Mouse (Mus musculus) heart, embryonic 13.5 days (tissue): ENCODE measurements around the gene Rab15. TPM values are rescaled to one million over a fixed set of nuclear protein-coding genes. Genes with fewer than 3 reads are reported as not detected.

Source experiments
- ATAC-seq: fragments of 200-750 bp; cut with Nextera tagmentation; 2 replicates; pipeline ENCODE4 v1.8.0; 2017; ENCODE audit warnings: moderate TSS enrichment; ENCODE audit not compliant: insufficient number of reproducible peaks, low FRiP score, low TSS enrichment; ENCODE audit errors: extremely low read depth
- H3K27ac ChIP-seq: fragments of 300-500 bp; sonication (generic); replicated peaks from 2 replicates; pipeline ENCODE4 v1.5.1; 2015; ENCODE audit warnings: moderate library complexity, mild to moderate bottlenecking, inconsistent platforms
- H3K27me3 ChIP-seq: fragments of 300-500 bp; sonication (generic); replicated peaks from 2 replicates; pipeline ENCODE4 v1.6.1; 2015; ENCODE audit warnings: mild to moderate bottlenecking, inconsistent platforms
- H3K36me3 ChIP-seq: fragments of 300-500 bp; sonication (generic); 2 replicates; pipeline ENCODE4 v1.6.1; 2015; ENCODE audit warnings: mild to moderate bottlenecking, inconsistent platforms
- H3K4me1 ChIP-seq: fragments of 300-500 bp; sonication (generic); 2 replicates; pipeline ENCODE4 v1.6.1; 2015; ENCODE audit warnings: inconsistent platforms
- H3K4me2 ChIP-seq: fragments of 300-500 bp; sonication (generic); 2 replicates; pipeline ENCODE4 v1.6.1; 2015; ENCODE audit warnings: inconsistent platforms, mild to moderate bottlenecking, moderate library complexity
- H3K4me3 ChIP-seq: fragments of 300-500 bp; sonication (generic); 2 replicates; pipeline ENCODE4 v1.5.1; 2015; ENCODE audit warnings: moderate library complexity, mild to moderate bottlenecking, inconsistent platforms
- H3K9ac ChIP-seq: fragments of 300-500 bp; sonication (generic); 2 replicates; pipeline ENCODE4 v1.6.1; 2015; ENCODE audit warnings: inconsistent platforms, mild to moderate bottlenecking, moderate library complexity
- H3K9me3 ChIP-seq: fragments of 300-500 bp; sonication (generic); 2 replicates; pipeline ENCODE4 v1.6.1; 2016; ENCODE audit warnings: inconsistent platforms
- WGBS: fragments of 180-500 bp; shearing (Covaris S2); methylation state at CpG from one replicate; pipeline ENCODE4 v1.1.7; 2015; ENCODE audit warnings: mixed read lengths; 5-methylcytosine and 5-hydroxymethylcytosine counted together
- polyA plus RNA-seq: library from polyadenylated mRNA; unstranded; fragments of >200 nt; fragmentation: Nextera tagmentation; extraction: Ambion mirVana; gene quantifications from 2 replicates; pipeline ENCODE4 v1.2.1, GENCODE M21; 2015

Rab15 gene
- polyA plus RNA-seq, 1 experiment from 2014 or later: 4.1 TPM

DNA sequence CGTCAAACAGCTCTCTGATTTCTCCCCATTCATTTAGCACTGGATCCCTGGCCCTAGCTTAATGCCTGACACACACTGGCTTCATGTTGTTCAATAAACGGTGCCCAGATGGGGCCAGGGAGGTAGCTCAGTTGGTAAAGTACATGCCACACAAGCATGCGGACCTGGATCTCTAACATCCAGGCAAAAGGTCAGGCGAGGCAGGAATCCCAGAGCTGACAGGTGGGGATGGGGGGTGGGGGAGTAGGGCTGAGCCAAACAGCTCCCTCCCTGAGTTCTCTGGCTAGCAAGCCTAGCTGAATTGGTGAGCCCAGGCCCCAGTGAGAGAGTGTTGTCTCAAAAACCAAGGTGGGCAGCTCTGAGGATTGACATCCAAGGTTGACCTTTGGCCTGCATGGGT, 5.5 kb downstream of the Rab15 start:
- no peaks in the 10 kb centered on the region for H3K36me3 ChIP-seq
- H3K9me3 ChIP-seq: no peaks in the 10 kb centered on the region
- ATAC-seq: no peak
- peaks cover 41% of the 10 kb centered on the region for H3K27me3 ChIP-seq
- H3K9ac ChIP-seq: no peak overlapping the region
- H3K4me1 ChIP-seq: peaks cover 18% of the 10 kb centered on the region
- H3K4me2 ChIP-seq: no peak overlapping the region
- 56% methylated on average over 4 of the region's 4 CpGs for WGBS
- no peak overlapping the region for H3K27ac ChIP-seq
- no peak overlapping the region for H3K4me3 ChIP-seq

DNA sequence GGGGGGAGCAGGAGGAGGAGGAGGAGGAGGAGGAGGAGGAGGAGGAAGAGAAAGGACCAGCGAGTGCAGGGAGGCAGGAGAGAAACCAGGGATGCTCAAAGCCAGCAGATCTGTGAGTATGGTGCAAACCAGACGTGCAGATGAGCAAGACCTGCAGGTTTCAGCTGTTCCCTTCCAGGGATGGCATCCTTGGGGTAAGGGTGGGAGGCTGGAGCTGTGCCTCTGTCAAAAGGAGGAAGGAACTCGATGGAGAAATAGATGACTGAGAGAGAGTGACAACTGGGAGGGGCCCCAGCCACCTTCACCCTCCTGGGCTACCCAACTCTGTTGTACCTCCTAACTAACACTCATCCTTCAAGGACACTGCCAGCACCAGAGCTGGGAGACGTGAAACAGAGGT, 6.0 kb downstream of the Rab15 start:
- no peak overlapping the region for H3K4me3 ChIP-seq
- peaks cover 37% of the 10 kb centered on the region for H3K27me3 ChIP-seq
- 48% methylated on average over 4 of the region's 4 CpGs for WGBS
- peaks cover 15% of the 10 kb centered on the region for H3K4me1 ChIP-seq
- H3K4me2 ChIP-seq: no peak overlapping the region
- H3K9ac ChIP-seq: no peak overlapping the region
- no peaks in the 10 kb centered on the region for H3K36me3 ChIP-seq
- no peak for ATAC-seq
- H3K27ac ChIP-seq: no peak overlapping the region
- H3K9me3 ChIP-seq: no peaks in the 10 kb centered on the region

DNA sequence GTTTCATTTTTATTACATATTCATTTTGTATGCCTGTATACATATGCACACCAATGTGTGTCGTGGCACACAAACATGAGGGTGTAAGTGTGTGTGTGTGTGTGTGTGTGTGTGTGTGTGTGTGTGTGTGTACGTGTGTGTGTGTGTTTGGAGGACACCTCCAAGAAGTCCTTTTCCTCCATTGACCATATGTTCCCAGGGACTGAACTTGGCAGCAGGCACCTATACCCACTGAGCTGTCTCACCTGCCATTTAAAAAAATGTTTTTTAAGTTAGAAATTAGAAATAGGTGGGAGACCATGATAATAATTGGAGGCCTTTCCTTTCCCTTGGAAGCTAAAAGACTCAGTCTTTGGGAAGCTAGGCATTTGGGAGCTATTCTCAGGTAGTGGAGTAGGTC, 8.6 kb downstream of the Rab15 start:
- 70% methylated on average over 2 of the region's 2 CpGs for WGBS
- Histone ChIP-seq H3K4me1 (peaks cover 8% of the 10 kb centered on the region), H3K27me3 (peaks cover 12% of the 10 kb centered on the region), H3K27ac (no peak overlapping the region), H3K9me3 (no peaks in the 10 kb centered on the region), H3K4me2 (no peak overlapping the region), H3K36me3 (no peaks in the 10 kb centered on the region), H3K9ac (no peak overlapping the region), H3K4me3 (no peak overlapping the region)
- ATAC-seq: no peak

DNA sequence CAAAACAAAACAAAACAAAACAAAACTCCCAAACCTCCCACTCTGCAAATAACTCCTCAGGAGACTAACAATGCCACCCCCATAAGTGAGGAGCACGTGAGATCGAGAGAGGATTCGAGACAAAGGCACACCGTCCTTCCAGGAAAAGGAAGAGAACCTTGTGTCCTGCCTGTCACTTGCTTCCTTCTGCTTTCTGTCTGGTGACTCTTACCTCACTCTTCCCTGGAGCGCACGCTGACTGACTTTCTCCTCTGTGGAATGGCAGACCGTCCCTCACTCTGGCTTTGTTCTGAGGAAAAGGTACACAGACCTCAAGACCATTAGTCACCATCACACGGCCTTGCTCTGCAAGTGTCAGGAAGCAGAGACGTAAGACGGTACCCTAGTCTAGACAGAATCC, 9.2 kb downstream of the Rab15 start:
- WGBS: 47% methylated on average over 10 of the region's 10 CpGs
- Histone ChIP-seq H3K4me3 (no peak overlapping the region), H3K27me3 (peaks cover 7% of the 10 kb centered on the region; the same call in 1 of the 2 replicates), H3K9me3 (no peaks in the 10 kb centered on the region), H3K4me1 (peaks cover 8% of the 10 kb centered on the region), H3K36me3 (no peaks in the 10 kb centered on the region), H3K4me2 (no peak overlapping the region), H3K9ac (no peak overlapping the region), H3K27ac (no peak overlapping the region)
- ATAC-seq: no peak

DNA sequence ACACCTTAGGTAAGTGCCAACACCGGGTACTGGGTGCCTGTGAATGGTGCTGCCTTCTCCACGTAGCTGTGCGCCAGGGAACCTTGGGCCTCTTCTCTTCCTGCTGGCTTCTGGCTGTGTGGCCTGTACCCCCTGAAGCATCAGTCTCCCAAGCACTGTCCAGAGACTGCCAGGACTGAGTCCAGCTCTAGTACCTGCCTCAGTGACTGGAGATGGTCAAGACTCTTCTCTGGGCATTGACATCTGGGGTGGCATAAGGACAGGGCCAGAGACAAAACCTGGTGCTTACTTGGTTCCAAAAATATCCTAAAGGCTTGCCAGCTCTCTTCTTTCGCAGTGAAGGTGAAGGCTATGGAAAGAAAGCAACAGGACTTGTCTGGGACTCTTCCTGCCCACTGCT, 11.7 kb downstream of the Rab15 start:
- no peak for ATAC-seq
- Histone ChIP-seq H3K9ac (no peak overlapping the region), H3K4me1 (no peaks in the 10 kb centered on the region), H3K4me2 (no peak overlapping the region), H3K27ac (no peak overlapping the region), H3K9me3 (no peaks in the 10 kb centered on the region), H3K27me3 (peaks cover 4% of the 10 kb centered on the region; the same call in 1 of the 2 replicates), H3K4me3 (no peak overlapping the region), H3K36me3 (no peaks in the 10 kb centered on the region)
- 79% methylated on average over 4 of the region's 4 CpGs for WGBS

DNA sequence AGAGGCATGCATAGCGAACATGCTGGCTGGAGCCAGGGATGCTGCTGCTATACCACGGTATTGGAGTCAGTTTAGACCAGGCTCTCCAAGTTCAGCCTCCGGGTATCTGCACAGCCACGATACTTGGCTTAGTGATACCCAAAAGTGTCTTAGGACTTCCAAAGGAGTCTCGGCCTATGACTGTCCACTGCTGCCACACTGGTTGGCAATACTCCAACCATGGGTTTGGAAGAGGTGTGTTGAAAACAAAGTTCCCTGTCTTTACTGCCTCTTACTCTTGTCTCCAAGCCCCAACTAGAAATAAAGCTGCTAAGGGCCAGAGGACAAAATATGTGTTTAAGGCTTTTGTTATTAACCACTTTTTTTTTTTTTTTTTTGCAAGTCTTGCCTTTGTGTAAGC, 12.2 kb downstream of the Rab15 start:
- no peaks in the 10 kb centered on the region for H3K4me1 ChIP-seq
- no peaks in the 10 kb centered on the region for H3K9me3 ChIP-seq
- no peak overlapping the region for H3K4me3 ChIP-seq
- no peak overlapping the region for H3K27ac ChIP-seq
- no peak for ATAC-seq
- H3K36me3 ChIP-seq: no peaks in the 10 kb centered on the region
- peaks cover 5% of the 10 kb centered on the region; the same call in 1 of the 2 replicates for H3K27me3 ChIP-seq
- 82% methylated on average over 5 of the region's 5 CpGs for WGBS
- no peak overlapping the region for H3K9ac ChIP-seq
- H3K4me2 ChIP-seq: no peak overlapping the region

DNA sequence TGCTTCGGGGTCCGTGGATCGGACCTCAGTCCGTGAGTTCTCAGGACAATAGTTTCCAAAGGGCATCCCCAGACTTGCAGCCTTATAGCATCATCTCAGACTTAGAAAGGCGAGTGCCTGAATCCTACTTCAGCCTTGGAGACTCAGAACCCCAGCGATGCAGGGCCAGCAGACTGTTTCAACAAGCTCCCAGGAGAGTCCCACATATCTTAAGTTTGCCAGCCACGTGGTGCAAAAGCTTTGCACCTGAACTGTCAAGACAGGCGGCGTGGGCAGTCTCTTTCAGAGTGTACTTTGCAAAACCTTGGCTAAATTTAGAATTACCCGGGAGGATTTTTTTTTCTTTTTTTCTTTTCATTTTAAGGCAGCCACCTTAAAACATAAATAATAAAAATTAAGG, 14.9 kb downstream of the Rab15 start:
- H3K4me2 ChIP-seq: no peak overlapping the region
- peaks cover 10% of the 10 kb centered on the region for H3K27me3 ChIP-seq
- no peak overlapping the region for H3K27ac ChIP-seq
- no peak for ATAC-seq
- H3K4me1 ChIP-seq: peaks cover 10% of the 10 kb centered on the region; the same call in 1 of the 2 replicates
- no peaks in the 10 kb centered on the region for H3K9me3 ChIP-seq
- WGBS: 60% methylated on average over 10 of the region's 10 CpGs
- H3K9ac ChIP-seq: no peak overlapping the region
- no peak overlapping the region for H3K4me3 ChIP-seq
- no peaks in the 10 kb centered on the region for H3K36me3 ChIP-seq

DNA sequence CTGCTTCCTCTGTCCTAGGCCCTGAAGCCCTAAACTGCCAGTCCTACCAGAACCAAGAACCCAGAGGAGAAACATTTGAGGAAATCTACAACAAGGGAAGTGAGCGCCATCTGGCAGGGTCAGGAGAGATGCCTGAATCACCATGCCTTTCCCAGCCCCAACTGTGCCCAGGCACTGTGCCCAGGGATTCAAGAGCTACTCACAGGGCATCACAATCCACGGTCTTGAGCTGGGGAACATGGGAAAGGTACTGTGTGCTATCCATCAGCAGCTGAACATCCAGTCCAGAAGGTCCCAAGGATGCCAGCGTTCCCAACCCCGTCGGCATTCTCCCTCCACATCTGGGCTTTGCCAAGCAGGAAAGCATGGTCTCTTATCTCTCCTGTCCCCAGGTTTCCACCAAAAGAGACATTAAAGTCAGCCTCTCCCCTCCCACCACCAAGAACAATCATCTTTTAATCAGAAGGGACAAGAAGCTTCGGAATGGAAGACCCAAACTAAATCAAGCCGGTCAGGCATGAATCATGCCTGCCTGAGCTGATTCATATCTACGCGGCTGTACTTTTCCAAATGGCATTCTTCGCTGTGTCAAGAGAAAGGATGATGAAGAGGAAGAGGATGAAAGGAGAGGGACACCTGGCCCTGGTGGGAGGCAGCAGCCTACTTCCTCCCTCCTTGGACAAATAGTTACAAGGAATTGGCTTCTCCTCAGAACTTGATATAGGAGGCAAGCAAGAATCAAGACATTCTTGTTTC, 17.5 kb downstream of the Rab15 start:
- ATAC-seq: no peak

DNA sequence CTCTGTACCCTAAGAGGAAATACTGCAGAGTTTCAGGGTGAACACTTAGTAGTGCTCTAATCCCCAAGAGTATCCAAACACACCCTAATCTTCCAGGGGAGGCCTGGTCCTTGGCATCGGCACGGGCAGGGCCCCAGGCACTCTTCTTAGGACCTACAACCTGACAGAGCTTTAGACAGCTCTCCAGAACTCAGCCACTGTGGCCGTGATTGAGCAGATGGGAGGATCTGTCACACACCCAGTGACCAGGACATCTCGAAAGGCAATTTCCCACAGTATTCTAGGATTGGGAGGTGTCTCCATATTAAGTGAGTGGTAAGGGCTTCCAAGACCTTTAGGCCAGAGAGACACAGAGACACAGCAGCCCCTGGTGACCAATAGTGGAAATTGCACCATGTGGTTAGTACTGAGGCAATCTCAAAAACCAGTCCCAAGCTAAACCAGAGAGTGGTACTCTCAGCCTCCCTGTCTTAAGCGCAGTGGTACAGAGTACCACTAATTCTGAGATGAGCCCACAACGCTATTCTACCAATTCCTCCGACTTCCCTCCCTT, 18.9 kb downstream of the Rab15 start:
- Histone ChIP-seq H3K9me3 (no peaks in the 10 kb centered on the region), H3K4me1 (peaks cover 10% of the 10 kb centered on the region; the same call in 1 of the 2 replicates), H3K36me3 (no peaks in the 10 kb centered on the region), H3K9ac (no peak overlapping the region), H3K27ac (no peak overlapping the region), H3K4me3 (no peak overlapping the region), H3K4me2 (no peak overlapping the region), H3K27me3 (peaks cover 19% of the 10 kb centered on the region)
- no peak for ATAC-seq
- WGBS: 40% methylated on average over 7 of the region's 7 CpGs

More for the DNA sequence above, 17.5 kb downstream of the Rab15 start:
- Histone ChIP-seq H3K9me3 (no peaks in the 10 kb centered on the region), H3K4me2 (no peak overlapping the region), H3K9ac (no peak overlapping the region), H3K27me3 (peaks cover 13% of the 10 kb centered on the region), H3K4me1 (peaks cover 10% of the 10 kb centered on the region; the same call in 1 of the 2 replicates), H3K36me3 (no peaks in the 10 kb centered on the region), H3K27ac (no peak overlapping the region), H3K4me3 (no peak overlapping the region)
- WGBS: 74% methylated on average over 10 of the region's 10 CpGs

DNA sequence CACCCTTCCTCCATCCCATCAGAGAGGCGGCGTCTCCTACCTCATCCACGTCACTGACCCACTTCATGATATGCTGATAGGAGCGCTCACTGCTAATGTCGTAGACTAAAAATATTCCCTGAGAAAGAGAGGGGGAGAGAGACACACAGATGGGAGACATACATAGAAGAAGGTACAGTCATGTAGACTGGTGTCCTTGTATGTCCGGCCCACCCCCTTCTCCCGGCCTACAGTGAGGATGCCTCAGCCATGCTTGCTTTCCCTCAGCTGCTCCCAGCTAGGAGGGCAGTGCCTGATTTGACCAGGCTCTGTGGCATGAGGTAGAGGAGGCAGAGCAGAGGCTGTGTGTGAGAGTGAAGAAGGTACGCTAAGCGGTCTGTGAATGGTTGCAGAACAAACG, 19.7 kb downstream of the Rab15 start:
- peaks cover 25% of the 10 kb centered on the region for H3K27me3 ChIP-seq
- ATAC-seq: no peak
- no peaks in the 10 kb centered on the region for H3K9me3 ChIP-seq
- 0 out of 2 replicates have a peak overlapping the region, but pooled peaks have one; percentile 28 for H3K9ac ChIP-seq
- no peak overlapping the region for H3K27ac ChIP-seq
- WGBS: 56% methylated on average over 10 of the region's 10 CpGs
- no peaks in the 10 kb centered on the region for H3K36me3 ChIP-seq
- no peak overlapping the region for H3K4me3 ChIP-seq
- peaks cover 10% of the 10 kb centered on the region; the same call in 1 of the 2 replicates for H3K4me1 ChIP-seq
- no peak overlapping the region for H3K4me2 ChIP-seq

DNA sequence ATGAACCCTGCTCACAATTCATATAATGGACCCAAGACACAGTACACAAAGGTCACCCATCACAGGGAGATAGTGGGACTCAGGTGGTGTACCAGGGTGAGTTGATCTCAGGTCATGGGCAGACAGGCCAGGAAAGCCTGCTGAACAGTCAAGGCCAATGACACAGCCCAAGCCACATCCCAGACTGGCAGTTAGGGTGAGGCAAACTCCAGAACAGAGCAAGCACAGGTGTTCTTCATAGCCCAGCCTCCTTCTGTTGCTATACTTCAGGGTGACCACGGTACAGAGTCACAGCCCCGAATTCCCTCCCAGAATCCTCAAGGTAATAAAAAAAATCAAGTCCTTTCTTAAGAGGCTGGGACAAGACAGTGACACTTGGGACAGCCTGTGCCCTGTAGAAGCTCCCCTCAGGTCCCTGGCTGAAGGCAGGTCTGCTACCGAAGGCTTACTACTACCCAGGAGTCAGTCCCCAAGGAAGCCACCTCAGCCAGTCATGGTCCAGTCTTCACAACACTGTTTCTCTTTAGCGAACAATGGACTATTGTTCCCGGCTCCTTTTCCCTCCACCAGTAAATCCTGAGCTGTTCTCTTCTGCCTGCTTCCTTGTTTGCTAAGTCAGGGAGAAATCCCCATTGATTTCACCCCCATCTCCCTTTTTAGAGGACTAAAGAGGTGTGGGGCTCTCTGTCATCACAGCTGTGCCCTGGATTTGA, 24.5 kb downstream of the Rab15 start:
- Histone ChIP-seq H3K4me2 (no peak overlapping the region), H3K27me3 (peaks cover 15% of the 10 kb centered on the region; the same call in 1 of the 2 replicates), H3K27ac (no peak overlapping the region), H3K9ac (no peak overlapping the region), H3K4me3 (no peak overlapping the region), H3K9me3 (no peaks in the 10 kb centered on the region), H3K36me3 (no peaks in the 10 kb centered on the region), H3K4me1 (peaks cover 4% of the 10 kb centered on the region; the same call in 1 of the 2 replicates)
- ATAC-seq: no peak
- WGBS: 62% methylated on average over 5 of the region's 5 CpGs
